Mouse (Mus musculus) cerebellum, adult 2 months (tissue): ENCODE data around the gene 4930469K13Rik. TPM values are rescaled to one million over a fixed set of nuclear protein-coding genes. Genes with fewer than 3 reads are reported as not detected.

Experiments
- DNase-seq, 2 experiments: peaks; one replicate each; pipeline ENCODE4 v3.0.0; 2021
- H3K27ac ChIP-seq: fragments of 200-500 bp; 2 replicates; pipeline ENCODE4 v1.5.1; 2012; ENCODE audit warnings: low read length, control low read depth, inconsistent platforms; ENCODE audit not compliant: insufficient read depth
- H3K27me3 ChIP-seq: fragments of 200-500 bp; 2 replicates; pipeline ENCODE4 v1.6.1; 2012; ENCODE audit warnings: inconsistent platforms, mild to moderate bottlenecking, low read length, moderate library complexity; ENCODE audit not compliant: control insufficient read depth, insufficient read depth
- H3K4me1 ChIP-seq: fragments of 200-500 bp; 2 replicates; pipeline ENCODE4 v1.6.1; 2011; ENCODE audit warnings: low read length; ENCODE audit not compliant: control insufficient read depth, insufficient read depth
- H3K4me3 ChIP-seq: fragments of 200-500 bp; replicated peaks from 2 replicates; pipeline ENCODE3; 2011; ENCODE audit warnings: mild to moderate bottlenecking, low read depth, low read length, control low read depth; ENCODE audit not compliant: insufficient read depth
- CTCF ChIP-seq: fragments of 200-500 bp; IDR thresholded peaks from 2 replicates; pipeline ENCODE4 v1.5.1; 2011; ENCODE audit warnings: low read depth, mild to moderate bottlenecking, control low read depth, low read length, moderate library complexity, borderline replicate concordance; ENCODE audit not compliant: insufficient read depth
- POLR2A ChIP-seq: fragments of 200-500 bp; IDR thresholded peaks from 2 replicates; pipeline ENCODE4 v1.6.1; 2011; ENCODE audit warnings: low read length, control low read depth, borderline replicate concordance; ENCODE audit not compliant: insufficient read depth
- WGBS: fragments of 180-500 bp; shearing (Covaris S2); methylation state at CpG from one replicate; pipeline ENCODE4 v1.1.7; 2018; 5-methylcytosine and 5-hydroxymethylcytosine counted together
- polyA plus RNA-seq: library from polyadenylated mRNA; depleted of rRNA; stranded (reverse); fragments of >200 nt; gene quantifications from 2 replicates; pipeline ENCODE4 v1.2.3, GENCODE M21; 2012

4930469K13Rik gene
- polyA plus RNA-seq, 1 experiment: not detected

DNA sequence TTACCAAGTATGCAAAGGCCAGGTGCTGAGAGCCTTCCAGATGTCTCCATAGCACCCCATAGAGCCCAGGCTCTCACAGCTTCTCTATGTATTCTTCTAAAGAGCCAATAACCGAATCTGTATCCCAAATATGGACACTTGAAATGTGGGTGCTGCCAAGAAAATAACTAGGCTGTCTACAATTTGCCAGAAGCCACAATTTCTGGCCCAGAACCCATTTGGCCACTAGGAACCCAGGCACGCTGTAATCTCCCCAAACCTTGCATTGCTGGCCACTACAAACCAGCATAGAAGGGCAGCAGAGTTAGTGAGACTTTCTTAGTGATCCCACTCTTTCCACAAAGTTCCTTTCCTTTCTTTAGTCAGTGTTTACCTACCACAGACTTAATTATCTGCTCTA, 123.2 kb downstream of the 4930469K13Rik start:
- Histone ChIP-seq H3K27ac (no peak overlapping the region), H3K4me3 (no peak overlapping the region), H3K4me1 (peaks cover 9% of the 10 kb centered on the region; the same call in 1 of the 2 replicates), H3K27me3 (no peaks in the 10 kb centered on the region; the same call in 1 of the 2 replicates)
- TF ChIP-seq POLR2A (no peak), CTCF (no peak)
- WGBS: 11% methylated on average over 2 of the region's 2 CpGs
- DNase-seq: no peak

GRCm38 (mm10) chr11:33974341-33975040, 123.9 kb downstream of the 4930469K13Rik start:
- peaks cover 9% of the 10 kb centered on the region; the same call in 1 of the 2 replicates for H3K4me1 ChIP-seq
- 32% methylated on average over 14 of the region's 14 CpGs for WGBS

DNA sequence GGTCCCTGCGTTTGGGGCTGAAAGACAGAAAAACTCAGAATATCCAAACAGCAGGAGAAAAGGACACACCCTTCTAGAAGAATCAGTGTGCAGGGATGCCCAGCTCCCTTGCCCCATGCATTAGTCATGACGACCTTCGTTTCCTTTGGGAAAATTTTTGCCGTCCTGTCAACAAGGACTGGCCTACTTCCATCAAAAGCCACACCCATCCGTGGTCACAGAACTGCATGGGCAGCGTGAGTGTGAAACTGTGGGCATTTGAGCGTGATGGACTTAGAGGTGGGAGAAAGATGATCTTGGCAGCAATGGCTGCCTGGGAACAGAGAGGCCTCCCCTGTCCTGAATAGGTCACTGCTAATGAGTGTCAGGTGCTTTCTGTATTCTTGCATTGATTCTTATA, 126.2 kb downstream of the 4930469K13Rik start:
- Histone ChIP-seq H3K4me3 (no peak overlapping the region), H3K4me1 (peaks cover 9% of the 10 kb centered on the region; the same call in 1 of the 2 replicates), H3K27me3 (no peaks in the 10 kb centered on the region; the same call in 1 of the 2 replicates), H3K27ac (no peak overlapping the region)
- TF ChIP-seq CTCF: no peak
- TF ChIP-seq POLR2A: no peak
- WGBS: 62% methylated on average over 7 of the region's 7 CpGs
- no peak for DNase-seq

More at GRCm38 (mm10) chr11:33974341-33975040, 123.9 kb downstream of the 4930469K13Rik start:
- no peak overlapping the region for H3K4me3 ChIP-seq
- TF ChIP-seq CTCF: no peak
- TF ChIP-seq POLR2A: no peak
- DNase-seq: peak; percentile 15 to 39
- no peak overlapping the region for H3K27ac ChIP-seq
- no peaks in the 10 kb centered on the region; the same call in 1 of the 2 replicates for H3K27me3 ChIP-seq

DNA sequence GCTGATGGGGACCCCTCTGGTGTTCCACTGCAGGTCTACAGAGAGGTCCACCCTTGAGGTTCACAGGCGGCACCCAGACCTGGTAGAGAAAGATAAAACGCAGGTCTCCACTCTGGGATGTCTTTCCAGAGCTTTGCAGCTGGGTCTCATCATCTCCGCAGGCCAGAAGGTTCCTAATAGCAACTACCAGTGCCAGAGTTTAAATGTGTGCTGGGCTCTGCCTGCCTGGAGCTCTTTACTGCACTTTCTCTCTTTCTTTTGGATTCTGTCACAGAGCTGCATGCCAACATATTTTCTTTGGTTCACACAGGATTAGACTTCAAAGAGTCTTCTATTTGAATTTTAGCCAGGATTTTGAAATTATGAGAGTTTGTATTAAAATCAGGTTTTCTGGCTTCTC, 129.2 kb downstream of the 4930469K13Rik start:
- no peak for DNase-seq
- Histone ChIP-seq H3K4me1 (peaks cover under 1% of the 10 kb centered on the region; the same call in 1 of the 2 replicates), H3K4me3 (no peak overlapping the region), H3K27me3 (no peaks in the 10 kb centered on the region; the same call in 1 of the 2 replicates), H3K27ac (no peak overlapping the region)
- 61% methylated on average over 3 of the region's 3 CpGs for WGBS
- TF ChIP-seq CTCF (no peak), POLR2A (no peak)

DNA sequence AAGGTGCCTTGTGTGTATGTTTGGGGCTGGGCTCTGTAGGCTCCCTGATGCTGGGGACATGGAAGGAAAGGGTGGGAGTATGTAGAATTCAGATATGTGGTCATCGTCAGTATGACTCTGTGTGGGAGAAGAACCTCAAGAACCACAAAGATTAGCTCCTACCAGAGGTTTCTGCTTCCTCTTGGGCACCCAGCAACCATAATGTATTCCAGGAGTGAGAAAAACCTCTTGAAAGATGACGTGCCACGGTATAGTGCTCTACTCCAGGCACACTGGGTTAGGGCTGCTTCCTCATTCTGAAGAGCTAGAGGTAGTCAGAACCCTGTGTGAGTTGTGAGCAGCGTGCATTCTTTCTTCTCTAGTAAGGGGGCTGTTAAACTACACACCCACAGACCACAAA, 130.6 kb downstream of the 4930469K13Rik start:
- 92% methylated on average over 4 of the region's 4 CpGs for WGBS
- Histone ChIP-seq H3K4me1 (no peaks in the 10 kb centered on the region), H3K27ac (no peak overlapping the region), H3K4me3 (no peak overlapping the region), H3K27me3 (no peaks in the 10 kb centered on the region; the same call in 1 of the 2 replicates)
- DNase-seq: no peak
- TF ChIP-seq CTCF: no peak
- no peak for TF ChIP-seq POLR2A

DNA sequence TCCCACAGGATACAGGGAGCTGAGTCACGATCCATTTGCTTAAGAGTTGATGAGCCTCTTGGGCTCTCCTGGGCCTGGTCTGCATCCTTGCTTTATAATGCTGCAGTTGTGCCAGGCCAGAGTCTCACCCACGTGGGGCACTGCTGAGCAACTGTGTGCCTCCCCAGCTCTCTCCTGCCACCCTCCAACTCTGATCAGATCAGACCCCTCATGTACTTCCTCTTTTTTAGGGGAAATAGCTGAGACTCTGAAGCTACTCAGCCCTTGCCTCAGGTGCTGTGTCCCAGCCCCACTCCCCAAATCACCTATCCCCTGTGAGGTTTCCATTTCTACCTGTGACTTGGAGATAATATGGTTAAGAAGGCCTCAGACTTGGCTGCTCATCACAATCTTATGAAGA, 133.0 kb downstream of the 4930469K13Rik start:
- WGBS: 49% methylated on average over 2 of the region's 2 CpGs
- no peak for DNase-seq
- no peak for TF ChIP-seq CTCF
- TF ChIP-seq POLR2A: no peak
- Histone ChIP-seq H3K27ac (no peak overlapping the region), H3K27me3 (no peaks in the 10 kb centered on the region; the same call in 1 of the 2 replicates), H3K4me3 (no peak overlapping the region), H3K4me1 (no peaks in the 10 kb centered on the region)

DNA sequence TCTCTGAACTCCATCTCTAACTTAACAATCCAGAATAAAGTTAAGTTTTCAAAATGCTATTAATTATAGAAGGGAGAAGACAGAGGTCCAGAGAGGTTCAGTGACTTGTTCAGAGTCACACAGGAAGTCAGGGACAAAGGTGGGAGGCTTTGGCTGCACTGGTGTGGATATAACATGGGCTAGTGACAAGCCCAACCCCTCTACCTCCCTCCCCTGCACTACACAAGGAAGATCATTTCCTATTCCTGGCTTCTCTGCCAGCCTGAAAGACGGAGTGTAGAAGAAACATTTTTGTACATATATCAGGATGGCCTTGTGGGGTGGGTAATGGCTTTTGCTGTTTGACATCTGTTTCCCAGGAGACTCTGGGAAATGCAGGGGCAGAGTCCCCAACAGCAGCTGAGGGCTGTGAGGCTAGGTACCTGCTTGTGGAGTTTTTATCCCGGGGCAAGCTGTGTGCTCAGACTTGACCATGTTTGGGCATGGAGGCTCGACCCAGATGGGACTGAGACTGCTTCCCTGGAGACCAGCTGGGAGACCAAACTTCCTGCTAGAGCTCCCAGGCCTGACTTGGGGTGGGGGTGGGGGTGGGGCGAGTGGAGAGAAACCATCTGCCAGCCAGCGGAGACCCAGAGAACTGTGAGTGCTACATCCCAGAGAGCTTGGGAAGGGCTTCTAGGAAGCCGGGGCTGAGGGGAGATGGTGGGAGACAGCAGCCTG, 135.5 kb downstream of the 4930469K13Rik start, which contains the start of gene Kcnmb1:
Kcnmb1 (plus strand) TSS at position 326 of the 720 bp plus-strand sequence.
- TF ChIP-seq CTCF: no peak
- no peak for TF ChIP-seq POLR2A
- 23% methylated on average over 6 of the region's 6 CpGs for WGBS

More for the DNA sequence above, 135.5 kb downstream of the 4930469K13Rik start, which contains the start of gene Kcnmb1:
- DNase-seq: no peak
- Histone ChIP-seq H3K4me3 (no peak within 1 kb of the TSS), H3K27me3 (no peaks in the 10 kb centered on the region), H3K27ac (no peak within 1 kb of the TSS), H3K4me1 (no peaks in the 10 kb centered on the region)
